In the genomic region with DNA sequence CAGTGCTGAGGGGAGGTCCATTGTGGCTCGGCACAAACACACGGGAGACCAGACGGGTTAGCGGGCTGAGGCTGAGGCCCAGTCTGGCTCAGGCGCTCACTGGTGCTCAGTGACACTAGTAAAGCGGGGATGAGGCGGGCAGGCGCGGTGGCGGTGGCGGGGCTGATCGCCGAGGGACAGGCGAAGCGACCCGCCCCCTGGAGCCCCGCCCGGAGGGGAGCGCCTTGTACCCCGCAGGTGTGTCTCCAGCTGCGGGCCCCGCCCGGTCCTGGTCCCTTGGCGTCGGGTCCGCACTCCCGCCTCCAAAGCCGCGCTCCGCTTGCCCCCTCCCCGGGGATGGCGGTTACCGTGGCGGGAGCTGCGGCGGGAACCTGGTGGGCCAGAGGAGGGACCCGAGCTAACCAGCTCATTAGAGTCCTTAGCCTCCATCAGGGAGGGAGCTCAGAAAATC, we compare ENCODE assay signal across 8 mouse cellular contexts. TPM values are rescaled to one million over a fixed set of nuclear protein-coding genes. Genes with fewer than 3 reads are reported as not detected.
A peak's percentile ranks its signal among the peaks of the same experiment; 100 is the strongest.
DNase-seq lines count a peak whose midpoint lies in the region; ATAC-seq and TF ChIP-seq lines count a peak whose summit lies in the region.

No protein-coding gene starts in this region.

- peaks cover 16% of the 10 kb centered on the region for H3K36me3 ChIP-seq in embryonic facial prominence, embryonic 14.5 days (ENCODE audit: control insufficient read depth, insufficient read depth, low read length)
- H3K36me3 ChIP-seq in hindbrain, embryonic 14.5 days (replicated peaks; ENCODE audit: control insufficient read depth, insufficient read depth): peaks cover 15% of the 10 kb centered on the region
- H3K36me3 ChIP-seq in limb, embryonic 14.5 days (ENCODE audit: control insufficient read depth, insufficient read depth, low read length): peaks cover 17% of the 10 kb centered on the region
- 0 out of 2 replicates have a peak, but pooled peaks cover 5% of the 10 kb centered on the region for H3K36me3 ChIP-seq in midbrain, embryonic 14.5 days (ENCODE audit: control insufficient read depth, insufficient read depth, low read length)
- 0 out of 2 replicates have a peak, but pooled peaks cover 6% of the 10 kb centered on the region for H3K36me3 ChIP-seq in stomach, embryonic 16.5 days (ENCODE audit: control insufficient read depth, insufficient read depth, low read length)

- peak overlapping the region; percentile 95 for H3K4me3 ChIP-seq in embryonic facial prominence, embryonic 14.5 days (ENCODE audit: low read depth, low read length)
- H3K4me3 ChIP-seq in hindbrain, embryonic 14.5 days (replicated peaks; ENCODE audit: low read length): peak overlapping the region; percentile 91
- peak overlapping the region; percentile 90 for H3K4me3 ChIP-seq in limb, embryonic 14.5 days (replicated peaks; ENCODE audit: low read length)
- H3K4me3 ChIP-seq in midbrain, embryonic 14.5 days (replicated peaks; ENCODE audit: low read depth, low read length): peak overlapping the region; percentile 96
- H3K4me3 ChIP-seq in stomach, embryonic 16.5 days (replicated peaks; ENCODE audit: low read length): peak overlapping the region; percentile 91

- peak overlapping the region; percentile 87 for H3K4me2 ChIP-seq in embryonic facial prominence, embryonic 14.5 days (ENCODE audit: low read depth, low read length)
- H3K4me2 ChIP-seq in hindbrain, embryonic 14.5 days (replicated peaks): peak overlapping the region; percentile 95
- peak overlapping the region; percentile 85 for H3K4me2 ChIP-seq in limb, embryonic 14.5 days (replicated peaks; ENCODE audit: low read depth, low read length, severe bottlenecking)
- H3K4me2 ChIP-seq in midbrain, embryonic 14.5 days (ENCODE audit: low read length): peak overlapping the region; percentile 97
- peak overlapping the region; percentile 69 for H3K4me2 ChIP-seq in stomach, embryonic 16.5 days (ENCODE audit: low read depth, low read length)

- 0% methylated on average over 22 of the region's 37 CpGs for WGBS in embryonic facial prominence, embryonic 14.5 days
- WGBS in hindbrain, embryonic 14.5 days: 0% methylated on average over 29 of the region's 37 CpGs
- WGBS in limb, embryonic 14.5 days: 0% methylated on average over 28 of the region's 37 CpGs
- under 1% methylated on average over 37 of the region's 37 CpGs for WGBS in midbrain, embryonic 14.5 days
- 0% methylated on average over 32 of the region's 37 CpGs for WGBS in stomach, embryonic 16.5 days

- H3K27me3 ChIP-seq in embryonic facial prominence, embryonic 14.5 days (replicated peaks; ENCODE audit: control insufficient read depth, insufficient read depth, low read length): no peaks in the 10 kb centered on the region
- H3K27me3 ChIP-seq in hindbrain, embryonic 14.5 days (ENCODE audit: control insufficient read depth, insufficient read depth, low read length): no peaks in the 10 kb centered on the region
- H3K27me3 ChIP-seq in limb, embryonic 14.5 days (ENCODE audit: control insufficient read depth, insufficient read depth, low read length): no peaks in the 10 kb centered on the region
- no peaks in the 10 kb centered on the region for H3K27me3 ChIP-seq in midbrain, embryonic 14.5 days (ENCODE audit: control insufficient read depth, insufficient read depth, low read length)
- H3K27me3 ChIP-seq in stomach, embryonic 16.5 days (ENCODE audit: control insufficient read depth, insufficient read depth, low read length): no peaks in the 10 kb centered on the region

- peak overlapping the region; percentile 84 for H3K9ac ChIP-seq in embryonic facial prominence, embryonic 14.5 days (ENCODE audit: low read depth, low read length)
- H3K9ac ChIP-seq in hindbrain, embryonic 14.5 days: peak overlapping the region; percentile 77
- H3K9ac ChIP-seq in limb, embryonic 14.5 days (ENCODE audit: low read depth, low read length, severe bottlenecking): peak overlapping the region; percentile 84
- peak overlapping the region; percentile 72 for H3K9ac ChIP-seq in midbrain, embryonic 14.5 days (replicated peaks; ENCODE audit: low read length)
- peak overlapping the region; percentile 88 for H3K9ac ChIP-seq in stomach, embryonic 16.5 days (ENCODE audit: low read length)

- H3K9me3 ChIP-seq in embryonic facial prominence, embryonic 14.5 days (ENCODE audit: control insufficient read depth, low read length): no peaks in the 10 kb centered on the region
- H3K9me3 ChIP-seq in hindbrain, embryonic 14.5 days (ENCODE audit: control insufficient read depth, low read length): no peaks in the 10 kb centered on the region
- no peaks in the 10 kb centered on the region for H3K9me3 ChIP-seq in limb, embryonic 14.5 days (ENCODE audit: control insufficient read depth, low read length)
- no peaks in the 10 kb centered on the region for H3K9me3 ChIP-seq in midbrain, embryonic 14.5 days (ENCODE audit: control insufficient read depth, low read length)
- no peaks in the 10 kb centered on the region for H3K9me3 ChIP-seq in stomach, embryonic 16.5 days (replicated peaks; ENCODE audit: control insufficient read depth, low read length)

- peak; percentile 83 for ATAC-seq in embryonic facial prominence, embryonic 14.5 days (ENCODE audit: low read depth)
- peak; percentile 72 for ATAC-seq in hindbrain, embryonic 14.5 days (ENCODE audit: low FRiP score)
- peak; percentile 73 for ATAC-seq in limb, embryonic 14.5 days (ENCODE audit: low FRiP score, low read depth)
- ATAC-seq in midbrain, embryonic 14.5 days (ENCODE audit: low FRiP score, low TSS enrichment): peak; percentile 70
- peak; percentile 77 for ATAC-seq in stomach, embryonic 16.5 days (ENCODE audit: insufficient read depth, low FRiP score)

- peak overlapping the region; percentile 86 for H3K27ac ChIP-seq in embryonic facial prominence, embryonic 14.5 days (replicated peaks; ENCODE audit: low read depth, low read length)
- H3K27ac ChIP-seq in hindbrain, embryonic 14.5 days: peak overlapping the region; percentile 36
- peak overlapping the region; percentile 75 for H3K27ac ChIP-seq in limb, embryonic 14.5 days (replicated peaks; ENCODE audit: low read depth, low read length)
- H3K27ac ChIP-seq in midbrain, embryonic 14.5 days (replicated peaks; ENCODE audit: low read depth, low read length): peak overlapping the region; percentile 26; the same call in 1 of the 2 replicates
- H3K27ac ChIP-seq in stomach, embryonic 16.5 days (ENCODE audit: low read length): peak overlapping the region; percentile 65

- no peak for TF ChIP-seq POLR2A in limb, embryonic 14.5 days (IDR thresholded peaks at IDR 0.05; ENCODE audit: borderline replicate concordance, extremely low read depth, insufficient read depth, insufficient read length)

- no peaks in the 10 kb centered on the region for H3K4me1 ChIP-seq in embryonic facial prominence, embryonic 14.5 days (ENCODE audit: control insufficient read depth, insufficient read depth, low read length)
- H3K4me1 ChIP-seq in hindbrain, embryonic 14.5 days (replicated peaks; ENCODE audit: control insufficient read depth, insufficient read depth, low read length): peaks cover 6% of the 10 kb centered on the region; the same call in 1 of the 2 replicates
- no peaks in the 10 kb centered on the region; the same call in 1 of the 2 replicates for H3K4me1 ChIP-seq in limb, embryonic 14.5 days (ENCODE audit: control insufficient read depth, insufficient read depth, low read length)
- H3K4me1 ChIP-seq in midbrain, embryonic 14.5 days (ENCODE audit: control insufficient read depth, insufficient read depth, low read length): no peaks in the 10 kb centered on the region; the same call in 1 of the 2 replicates
- H3K4me1 ChIP-seq in stomach, embryonic 16.5 days (ENCODE audit: control insufficient read depth, insufficient read depth, low read length): peaks cover 9% of the 10 kb centered on the region; the same call in 1 of the 2 replicates

- peak; percentile 50 to 53 for DNase-seq in adrenal gland, postnatal 36 days
- DNase-seq in adrenal gland, adult 2 months: no peak
- DNase-seq in MN1 (ENCODE audit: low spot score): peak; percentile 61
- DNase-seq in embryonic facial prominence, embryonic 14.5 days (ENCODE audit: low spot score): peak; percentile 63
- no peak for DNase-seq in hindbrain, embryonic 14.5 days (ENCODE audit: low spot score)
- DNase-seq in limb, embryonic 14.5 days (ENCODE audit: low spot score): peak; percentile 22
- no peak for DNase-seq in midbrain, embryonic 14.5 days

RNA-seq across cellular contexts. Expression of gene Plk4, which starts 0.6 kb away (rescaled TPM):
- 1 to 10 TPM; 4.6 to 7.2 TPM for total RNA-seq in adrenal gland, postnatal 36 days (2021)
- 1 to 10 TPM; 3.3 to 4.7 TPM for total RNA-seq in adrenal gland, adult 2 months (2021)
- 0.98 and 1.2 TPM in 2 replicates for polyA plus RNA-seq in adrenal gland, adult 2 months (2012; rRNA removed)
- 48.9 and 49.2 TPM in 2 replicates for polyA plus RNA-seq in embryonic facial prominence, embryonic 14.5 days (2014; fragmentation: Nextera tagmentation; extraction: Ambion mirVana)
- 12.5 and 14.5 TPM in 2 replicates for polyA plus RNA-seq in hindbrain, embryonic 14.5 days (2014; fragmentation: Nextera tagmentation; extraction: Ambion mirVana)
- 25.6 and 33.7 TPM in 2 replicates for polyA plus RNA-seq in limb, embryonic 14.5 days (2012; rRNA removed)
- polyA plus RNA-seq in limb, embryonic 14.5 days (2014; fragmentation: Nextera tagmentation; extraction: Ambion mirVana): 42.9 and 48.8 TPM in 2 replicates
- polyA plus RNA-seq in midbrain, embryonic 14.5 days (2014; fragmentation: Nextera tagmentation; extraction: Ambion mirVana): 10.5 and 16.3 TPM in 2 replicates
- 33.1 and 35.9 TPM in 2 replicates for polyA plus RNA-seq in stomach, embryonic 16.5 days (2015; fragmentation: Nextera tagmentation; extraction: Ambion mirVana)

RNA-seq across cellular contexts. Expression of gene Mfsd8, which starts 46.3 kb away (rescaled TPM):
- total RNA-seq in adrenal gland, postnatal 36 days (2021): 10 to 100 TPM; 20.0 to 20.4 TPM
- 10 to 100 TPM; 16.9 to 25.5 TPM for total RNA-seq in adrenal gland, adult 2 months (2021)
- polyA plus RNA-seq in adrenal gland, adult 2 months (2012; rRNA removed): 1.9 and 2.2 TPM in 2 replicates
- 7.7 and 8.1 TPM in 2 replicates for polyA plus RNA-seq in embryonic facial prominence, embryonic 14.5 days (2014; fragmentation: Nextera tagmentation; extraction: Ambion mirVana)
- polyA plus RNA-seq in hindbrain, embryonic 14.5 days (2014; fragmentation: Nextera tagmentation; extraction: Ambion mirVana): 12.7 and 13.3 TPM in 2 replicates
- polyA plus RNA-seq in limb, embryonic 14.5 days (2012; rRNA removed): 6.5 and 7.1 TPM in 2 replicates
- 8.5 and 9.2 TPM in 2 replicates for polyA plus RNA-seq in limb, embryonic 14.5 days (2014; fragmentation: Nextera tagmentation; extraction: Ambion mirVana)
- polyA plus RNA-seq in midbrain, embryonic 14.5 days (2014; fragmentation: Nextera tagmentation; extraction: Ambion mirVana): 10.4 and 12.8 TPM in 2 replicates
- polyA plus RNA-seq in stomach, embryonic 16.5 days (2015; fragmentation: Nextera tagmentation; extraction: Ambion mirVana): 6.1 and 6.9 TPM in 2 replicates

RNA-seq across cellular contexts. Expression of gene Abhd18, which starts 46.4 kb away (rescaled TPM):
- total RNA-seq in adrenal gland, postnatal 36 days (2021): 1 to 10 TPM; 4.9 to 5.2 TPM
- 1 to 10 TPM; 4.0 to 6.4 TPM for total RNA-seq in adrenal gland, adult 2 months (2021)
- polyA plus RNA-seq in adrenal gland, adult 2 months (2012; rRNA removed): 0.42 and 1.2 TPM in 2 replicates
- polyA plus RNA-seq in embryonic facial prominence, embryonic 14.5 days (2014; fragmentation: Nextera tagmentation; extraction: Ambion mirVana): 6.3 and 7.0 TPM in 2 replicates
- polyA plus RNA-seq in hindbrain, embryonic 14.5 days (2014; fragmentation: Nextera tagmentation; extraction: Ambion mirVana): 10.7 and 11.3 TPM in 2 replicates
- 5.8 and 6.7 TPM in 2 replicates for polyA plus RNA-seq in limb, embryonic 14.5 days (2012; rRNA removed)
- polyA plus RNA-seq in limb, embryonic 14.5 days (2014; fragmentation: Nextera tagmentation; extraction: Ambion mirVana): 5.0 and 5.6 TPM in 2 replicates
- polyA plus RNA-seq in midbrain, embryonic 14.5 days (2014; fragmentation: Nextera tagmentation; extraction: Ambion mirVana): 15.8 and 15.9 TPM in 2 replicates
- polyA plus RNA-seq in stomach, embryonic 16.5 days (2015; fragmentation: Nextera tagmentation; extraction: Ambion mirVana): 6.9 and 8.9 TPM in 2 replicates

RNA-seq across cellular contexts. Expression of gene Hspa4l, which starts 56.1 kb away (rescaled TPM):
- 10 to 100 TPM; 56.4 to 79.6 TPM for total RNA-seq in adrenal gland, postnatal 36 days (2021)
- 10 to 100 TPM; 84.3 to 90.8 TPM for total RNA-seq in adrenal gland, adult 2 months (2021)
- polyA plus RNA-seq in adrenal gland, adult 2 months (2012; rRNA removed): 43.2 and 49.8 TPM in 2 replicates
- 16.4 and 23.9 TPM in 2 replicates for polyA plus RNA-seq in embryonic facial prominence, embryonic 14.5 days (2014; fragmentation: Nextera tagmentation; extraction: Ambion mirVana)
- 56.0 and 65.4 TPM in 2 replicates for polyA plus RNA-seq in hindbrain, embryonic 14.5 days (2014; fragmentation: Nextera tagmentation; extraction: Ambion mirVana)
- 1.3 and 1.9 TPM in 2 replicates for polyA plus RNA-seq in limb, embryonic 14.5 days (2012; rRNA removed)
- 4.8 and 6.7 TPM in 2 replicates for polyA plus RNA-seq in limb, embryonic 14.5 days (2014; fragmentation: Nextera tagmentation; extraction: Ambion mirVana)
- polyA plus RNA-seq in midbrain, embryonic 14.5 days (2014; fragmentation: Nextera tagmentation; extraction: Ambion mirVana): 40.1 and 53.1 TPM in 2 replicates
- polyA plus RNA-seq in stomach, embryonic 16.5 days (2015; fragmentation: Nextera tagmentation; extraction: Ambion mirVana): 13.9 and 14.1 TPM in 2 replicates

Comparison
In these comparisons a context has a peak if more than half of its experiments do, and no peak if none do; other contexts are left out.
1. DNase-seq: peak in adrenal gland, postnatal 36 days (2 of 2), MN1 (single experiment), embryonic facial prominence, embryonic 14.5 days (single experiment) and limb, embryonic 14.5 days (single experiment); none in adrenal gland, adult 2 months (single experiment), hindbrain, embryonic 14.5 days (single experiment) and midbrain, embryonic 14.5 days (single experiment).
2. H3K27ac ChIP-seq: peak in every context shown above with its lines; median percentile 86 in embryonic facial prominence, embryonic 14.5 days; 75 in limb, embryonic 14.5 days; 65 in stomach, embryonic 16.5 days; 36 in hindbrain, embryonic 14.5 days; 26 in midbrain, embryonic 14.5 days.
3. Peak in every context shown above with its lines, with median percentiles within 50 percentile points of each other: ATAC-seq, H3K4me2 ChIP-seq, H3K4me3 ChIP-seq and H3K9ac ChIP-seq.